Mouse (Mus musculus): ENCODE results near the gene Prg3. TPM values are rescaled to one million over a fixed set of nuclear protein-coding genes. Genes with fewer than 3 reads are reported as not detected.

The Prg3 gene
- polyA plus RNA-seq, 1 experiment from 2014 or later = not detected

DNA sequence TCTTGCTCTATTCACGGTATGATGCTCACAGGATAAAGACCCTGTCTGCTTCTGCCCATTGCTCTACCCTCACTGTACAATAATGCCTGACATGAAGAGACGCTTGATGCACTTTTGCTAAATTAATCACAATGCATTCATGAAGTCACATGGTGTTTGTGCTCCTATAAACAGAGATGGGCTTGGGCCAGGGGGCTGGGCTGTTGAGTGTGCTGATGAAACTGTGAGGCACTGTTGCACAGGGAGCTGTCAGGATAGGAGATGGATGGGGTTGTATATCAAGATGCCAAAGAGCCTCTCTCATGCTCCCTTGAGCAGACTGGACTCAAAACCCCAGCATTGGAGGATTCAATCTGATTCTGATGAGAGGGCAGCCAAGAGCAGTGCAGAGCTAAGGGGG is 45.1 kb downstream of the Prg3 start:
- H3K27me3 ChIP-seq (ENCODE audit: control insufficient read depth, insufficient read depth, low read length) = no peaks in the 10 kb centered on the region
- H3K36me3 ChIP-seq (replicated peaks; ENCODE audit: control insufficient read depth, insufficient read depth, low read depth, low read length) = no peaks in the 10 kb centered on the region
- WGBS = 81% methylated on average over 2 of the region's 2 CpGs
- DNase-seq (ENCODE audit: low spot score) (no peak), ATAC-seq (replicated peaks; ENCODE audit: insufficient number of reproducible peaks, low FRiP score, low TSS enrichment, low read depth) (no peak)
- H3K4me2 ChIP-seq (ENCODE audit: low read depth, low read length) = no peak overlapping the region
- no peak overlapping the region for H3K4me3 ChIP-seq (ENCODE audit: low read depth, low read length)
- no peak overlapping the region for H3K27ac ChIP-seq (replicated peaks; ENCODE audit: low read depth, low read length)
- H3K4me1 ChIP-seq (ENCODE audit: control insufficient read depth, insufficient read depth, low read length) = no peaks in the 10 kb centered on the region
- no peaks in the 10 kb centered on the region for H3K9me3 ChIP-seq (replicated peaks; ENCODE audit: control insufficient read depth, low read length)
- H3K9ac ChIP-seq (replicated peaks; ENCODE audit: low read length) = no peak overlapping the region

DNA sequence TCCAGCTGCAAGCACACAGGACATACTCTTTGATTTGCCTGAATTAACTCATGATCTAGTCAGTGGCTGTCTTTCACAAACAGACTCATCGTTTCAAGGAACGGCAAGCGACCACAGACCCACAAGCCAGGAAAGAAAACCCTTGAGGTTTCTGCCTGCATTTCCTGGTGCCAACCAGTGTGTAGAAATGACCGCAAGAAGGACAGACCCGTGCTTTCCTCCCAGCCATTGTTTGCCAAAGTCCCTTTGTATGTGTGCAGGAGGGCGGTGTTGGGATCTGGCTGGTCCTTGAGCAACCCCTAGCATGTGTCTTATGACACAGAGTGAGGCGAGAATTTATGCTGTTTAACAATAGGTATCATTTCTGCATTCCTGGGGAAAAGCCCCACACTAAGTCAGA is 46.2 kb downstream of the Prg3 start:
- no peak overlapping the region for H3K4me3 ChIP-seq (ENCODE audit: low read depth, low read length)
- no peak for DNase-seq (ENCODE audit: low spot score)
- WGBS = 87% methylated on average over 7 of the region's 7 CpGs
- no peak overlapping the region for H3K27ac ChIP-seq (replicated peaks; ENCODE audit: low read depth, low read length)
- no peaks in the 10 kb centered on the region for H3K4me1 ChIP-seq (ENCODE audit: control insufficient read depth, insufficient read depth, low read length)
- no peaks in the 10 kb centered on the region for H3K9me3 ChIP-seq (replicated peaks; ENCODE audit: control insufficient read depth, low read length)
- H3K36me3 ChIP-seq (replicated peaks; ENCODE audit: control insufficient read depth, insufficient read depth, low read depth, low read length) = no peaks in the 10 kb centered on the region
- H3K9ac ChIP-seq (replicated peaks; ENCODE audit: low read length) = no peak overlapping the region
- H3K27me3 ChIP-seq (ENCODE audit: control insufficient read depth, insufficient read depth, low read length) = no peaks in the 10 kb centered on the region
- no peak for ATAC-seq (replicated peaks; ENCODE audit: insufficient number of reproducible peaks, low FRiP score, low TSS enrichment, low read depth)
- H3K4me2 ChIP-seq (ENCODE audit: low read depth, low read length) = no peak overlapping the region

DNA sequence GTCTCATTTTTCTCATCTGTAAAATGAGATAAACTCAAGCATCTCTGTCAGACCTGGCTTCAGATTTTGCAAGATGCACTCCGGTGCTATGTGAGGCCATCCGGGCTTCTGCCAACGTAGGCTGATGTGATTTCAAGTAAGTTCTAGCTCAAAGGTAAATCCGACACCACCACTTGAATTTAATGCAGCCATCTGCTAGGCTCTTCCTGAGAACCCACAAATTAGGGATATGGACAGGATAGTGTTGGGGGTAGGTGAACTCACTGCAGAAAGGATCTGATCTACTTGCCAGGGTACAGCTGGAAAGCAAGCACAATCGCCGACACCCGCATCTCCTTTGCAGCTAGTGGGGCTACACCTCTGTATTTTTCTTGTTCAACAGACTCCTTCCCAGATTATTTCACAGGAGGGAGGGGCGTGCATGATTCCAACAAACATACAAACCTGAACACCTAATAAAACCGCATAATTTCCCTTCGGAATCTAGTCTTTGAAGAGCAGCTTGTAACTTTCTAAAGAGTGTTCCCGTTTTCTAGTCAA is 48.6 kb downstream of the Prg3 start:
- H3K4me1 ChIP-seq (ENCODE audit: control insufficient read depth, insufficient read depth, low read length) = no peaks in the 10 kb centered on the region
- peak overlapping the region; percentile 57 for H3K4me3 ChIP-seq (ENCODE audit: low read depth, low read length)
- WGBS = 9% methylated on average over 11 of the region's 11 CpGs
- no peaks in the 10 kb centered on the region for H3K27me3 ChIP-seq (ENCODE audit: control insufficient read depth, insufficient read depth, low read length)
- no peaks in the 10 kb centered on the region for H3K9me3 ChIP-seq (replicated peaks; ENCODE audit: control insufficient read depth, low read length)
- peak overlapping the region; percentile 5; the same call in 1 of the 2 replicates for H3K27ac ChIP-seq (replicated peaks; ENCODE audit: low read depth, low read length)
- H3K9ac ChIP-seq (replicated peaks; ENCODE audit: low read length) = peak overlapping the region; percentile 81
- no peak for DNase-seq (ENCODE audit: low spot score)
- H3K4me2 ChIP-seq (ENCODE audit: low read depth, low read length) = peak overlapping the region; percentile 44
- peak; percentile 15 for ATAC-seq (replicated peaks; ENCODE audit: insufficient number of reproducible peaks, low FRiP score, low TSS enrichment, low read depth)
- peaks cover 15% of the 10 kb centered on the region for H3K36me3 ChIP-seq (replicated peaks; ENCODE audit: control insufficient read depth, insufficient read depth, low read depth, low read length)

DNA sequence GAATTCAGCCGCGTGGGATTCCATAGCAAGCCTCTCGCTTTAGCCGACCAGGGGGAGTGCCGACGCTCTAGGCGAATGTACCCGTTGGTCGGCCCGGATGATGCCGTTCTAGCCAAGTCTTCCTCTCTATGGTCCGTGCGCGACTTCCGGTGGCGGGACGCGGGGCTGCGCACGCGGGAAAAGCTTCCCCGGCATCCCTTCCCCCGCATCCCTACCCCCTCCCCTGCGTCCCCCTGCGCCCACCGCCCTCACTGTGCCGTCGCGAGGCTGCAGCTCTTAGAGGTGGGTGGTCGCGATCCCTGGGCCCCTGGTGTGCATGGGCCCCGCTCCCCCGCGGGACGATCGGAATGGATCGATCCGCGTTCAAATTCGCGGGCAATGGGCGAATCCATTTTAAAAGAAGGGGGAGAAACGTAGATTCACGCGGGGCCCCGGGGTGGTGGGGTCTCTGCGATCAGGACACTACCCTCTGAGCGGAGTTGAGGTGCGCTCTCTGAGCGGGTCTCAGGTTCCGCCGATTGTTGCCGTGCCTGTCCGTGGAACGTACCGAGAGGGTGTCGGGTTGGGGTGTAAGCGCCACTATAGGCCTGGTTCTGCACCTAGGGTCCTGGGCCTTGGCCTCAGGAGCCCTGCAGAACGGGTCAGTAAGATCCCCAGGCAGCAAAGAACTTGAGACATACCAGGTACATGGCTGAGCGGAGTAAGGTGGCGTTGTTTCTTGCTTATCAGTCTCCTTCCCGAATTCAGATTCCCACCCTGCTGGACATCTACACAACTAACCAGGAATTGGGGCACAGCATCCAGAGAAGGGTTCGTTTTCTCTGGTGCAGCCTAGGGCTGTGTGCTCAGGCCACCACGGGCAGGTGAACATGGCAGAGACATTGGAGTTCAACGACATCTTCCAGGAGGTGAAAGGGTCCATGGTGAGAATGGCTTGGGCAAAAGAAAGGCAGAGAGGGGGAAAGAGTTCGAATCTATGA is 49.3 kb downstream of the Prg3 start, which contains the start of the genes Ssrp1 and P2rx3:
Gene Ssrp1 (plus strand): TSS at position 188 of the 980 bp plus-strand sequence.
Gene P2rx3 (minus strand): TSS at position 416 of the 980 bp plus-strand sequence.
- WGBS = under 1% methylated on average over 66 of the region's 66 CpGs
- ATAC-seq (replicated peaks; ENCODE audit: insufficient number of reproducible peaks, low FRiP score, low TSS enrichment, low read depth) (peak; percentile 93), DNase-seq (ENCODE audit: low spot score) (peak; percentile 96)
- Histone ChIP-seq H3K9ac (replicated peaks; ENCODE audit: low read length) (peak within 1 kb of the TSS; percentile 81), H3K27ac (replicated peaks; ENCODE audit: low read depth, low read length) (peak within 1 kb of the TSS; percentile 81), H3K4me1 (ENCODE audit: control insufficient read depth, insufficient read depth, low read length) (no peaks in the 10 kb centered on the region), H3K9me3 (replicated peaks; ENCODE audit: control insufficient read depth, low read length) (no peaks in the 10 kb centered on the region), H3K36me3 (replicated peaks; ENCODE audit: control insufficient read depth, insufficient read depth, low read depth, low read length) (peaks cover 21% of the 10 kb centered on the region), H3K27me3 (ENCODE audit: control insufficient read depth, insufficient read depth, low read length) (no peaks in the 10 kb centered on the region), H3K4me2 (ENCODE audit: low read depth, low read length) (peak within 1 kb of the TSS; percentile 84), H3K4me3 (ENCODE audit: low read depth, low read length) (peak within 1 kb of the TSS; percentile 57)

DNA sequence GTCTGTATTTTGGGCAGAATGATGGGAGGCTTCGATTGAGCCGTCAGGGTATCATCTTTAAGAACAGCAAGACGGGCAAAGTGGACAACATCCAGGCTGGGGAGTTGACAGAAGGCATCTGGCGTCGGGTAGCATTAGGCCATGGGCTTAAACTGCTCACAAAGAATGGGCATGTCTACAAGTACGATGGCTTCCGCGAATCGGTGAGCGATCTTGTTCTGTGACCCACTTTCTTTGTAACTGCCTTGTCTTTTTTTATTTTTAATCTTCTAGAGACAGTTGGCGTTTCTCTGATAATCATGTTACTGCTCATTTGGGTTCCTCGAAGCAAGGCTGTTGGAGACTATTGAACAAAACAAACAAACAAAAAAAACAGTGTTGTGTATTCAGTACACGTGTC is 50.3 kb downstream of the Prg3 start:
- ATAC-seq (replicated peaks; ENCODE audit: insufficient number of reproducible peaks, low FRiP score, low TSS enrichment, low read depth) = no peak
- no peak for DNase-seq (ENCODE audit: low spot score)
- Histone ChIP-seq H3K4me2 (ENCODE audit: low read depth, low read length) (peak overlapping the region; percentile 84), H3K36me3 (replicated peaks; ENCODE audit: control insufficient read depth, insufficient read depth, low read depth, low read length) (peaks cover 25% of the 10 kb centered on the region), H3K9ac (replicated peaks; ENCODE audit: low read length) (peak overlapping the region; percentile 81), H3K4me3 (ENCODE audit: low read depth, low read length) (peak overlapping the region; percentile 57), H3K4me1 (ENCODE audit: control insufficient read depth, insufficient read depth, low read length) (no peaks in the 10 kb centered on the region), H3K27ac (replicated peaks; ENCODE audit: low read depth, low read length) (no peak overlapping the region), H3K27me3 (ENCODE audit: control insufficient read depth, insufficient read depth, low read length) (no peaks in the 10 kb centered on the region), H3K9me3 (replicated peaks; ENCODE audit: control insufficient read depth, low read length) (no peaks in the 10 kb centered on the region)
- WGBS = 81% methylated on average over 13 of the region's 13 CpGs

Other genes with a start within 250 kb of the Prg3 start
- 5.9 and 6.4 TPM in 2 replicates for gene Gm19426, start 244.6 kb upstream of the Prg3 start, polyA plus RNA-seq (2014; fragmentation: Nextera tagmentation; extraction: Ambion mirVana)
- gene Serping1, start 212.8 kb upstream of the Prg3 start, polyA plus RNA-seq (2014; fragmentation: Nextera tagmentation; extraction: Ambion mirVana) = 21.0 and 22.4 TPM in 2 replicates
- 30.6 and 36.1 TPM in 2 replicates for gene Ube2l6, start 189.4 kb upstream of the Prg3 start, polyA plus RNA-seq (2014; fragmentation: Nextera tagmentation; extraction: Ambion mirVana)
- gene Smtnl1, start 165.6 kb upstream of the Prg3 start, polyA plus RNA-seq (2014; fragmentation: Nextera tagmentation; extraction: Ambion mirVana) = 0.11 and 0.20 TPM in 2 replicates
- gene Timm10, start 161.2 kb upstream of the Prg3 start, polyA plus RNA-seq (2014; fragmentation: Nextera tagmentation; extraction: Ambion mirVana) = 45.9 and 50.0 TPM in 2 replicates
- gene Slc43a1, start 149.4 kb upstream of the Prg3 start, polyA plus RNA-seq (2014; fragmentation: Nextera tagmentation; extraction: Ambion mirVana) = 23.1 and 28.0 TPM in 2 replicates
- gene Rtn4rl2, start 101.5 kb upstream of the Prg3 start, polyA plus RNA-seq (2014; fragmentation: Nextera tagmentation; extraction: Ambion mirVana) = 2.4 and 3.2 TPM in 2 replicates
- gene Slc43a3, start 51.6 kb upstream of the Prg3 start, polyA plus RNA-seq (2014; fragmentation: Nextera tagmentation; extraction: Ambion mirVana) = 37.2 and 38.9 TPM in 2 replicates
- 0.60 and 0.78 TPM in 2 replicates for gene Prg2, start 7.8 kb upstream of the Prg3 start, polyA plus RNA-seq (2014; fragmentation: Nextera tagmentation; extraction: Ambion mirVana)
- gene Ssrp1, start 49.0 kb downstream of the Prg3 start, polyA plus RNA-seq (2014; fragmentation: Nextera tagmentation; extraction: Ambion mirVana) = 409 TPM in 2 replicates
- gene P2rx3, start 49.2 kb downstream of the Prg3 start, polyA plus RNA-seq (2014; fragmentation: Nextera tagmentation; extraction: Ambion mirVana) = 6.2 and 8.4 TPM in 2 replicates
- 9.3 and 12.2 TPM in 2 replicates for gene Tnks1bp1, start 59.8 kb downstream of the Prg3 start, polyA plus RNA-seq (2014; fragmentation: Nextera tagmentation; extraction: Ambion mirVana)
- 35.6 and 41.0 TPM in 2 replicates for gene Aplnr, start 148.0 kb downstream of the Prg3 start, polyA plus RNA-seq (2014; fragmentation: Nextera tagmentation; extraction: Ambion mirVana)
- gene Lrrc55, start 209.0 kb downstream of the Prg3 start, polyA plus RNA-seq (2014; fragmentation: Nextera tagmentation; extraction: Ambion mirVana) = 1.0 and 1.4 TPM in 2 replicates

Data from embryonic facial prominence, embryonic 11.5 days (tissue).